Mouse (Mus musculus) layer of hippocampus, adult 11-12 months (tissue): ENCODE data around the gene Abi3.

Experiments
- DNase-seq: peaks from one replicate; pipeline ENCODE4 v3.0.0; 2022; ENCODE audit warnings: low spot score

Abi3 gene

GRCm38 (mm10) chr11:95825625-95826024 lies 16.7 kb downstream of the Abi3 start:
- no peak for DNase-seq

GRCm38 (mm10) chr11:95824877-95825243 lies 17.4 kb downstream of the Abi3 start:
- no peak for DNase-seq

GRCm38 (mm10) chr11:95824071-95824876 lies 18.0 kb downstream of the Abi3 start, which contains the start of gene Phospho1:
Gene Phospho1, plus strand, starts transcription at chr11:95824499.
- peak; percentile 90 for DNase-seq

GRCm38 (mm10) chr11:95822437-95822836 lies 19.8 kb downstream of the Abi3 start:
- DNase-seq, result no peak

- no peak for DNase-seq
Measured at GRCm38 (mm10) chr11:95821511-95821910, 20.8 kb downstream of the Abi3 start.

GRCm38 (mm10) chr11:95819138-95819537 lies 23.1 kb downstream of the Abi3 start:
- DNase-seq, result no peak

GRCm38 (mm10) chr11:95815412-95815811 lies 26.9 kb downstream of the Abi3 start:
- DNase-seq, result no peak

- DNase-seq, result no peak
Measured at GRCm38 (mm10) chr11:95814857-95815256, 27.4 kb downstream of the Abi3 start.

- DNase-seq, result no peak
Measured at GRCm38 (mm10) chr11:95814101-95814500, 28.2 kb downstream of the Abi3 start.

GRCm38 (mm10) chr11:95812224-95812623 lies 30.1 kb downstream of the Abi3 start:
- no peak for DNase-seq

GRCm38 (mm10) chr11:95811741-95812140 lies 30.5 kb downstream of the Abi3 start:
- DNase-seq, result no peak

- DNase-seq, result no peak
Measured at GRCm38 (mm10) chr11:95810828-95811227, 31.4 kb downstream of the Abi3 start.

- DNase-seq, result no peak
Measured at GRCm38 (mm10) chr11:95809603-95810002, 32.7 kb downstream of the Abi3 start.

GRCm38 (mm10) chr11:95808448-95809011 lies 33.7 kb downstream of the Abi3 start:
- DNase-seq, result no peak

- DNase-seq, result no peak
Measured at GRCm38 (mm10) chr11:95807884-95808283, 34.4 kb downstream of the Abi3 start.

- no peak for DNase-seq
Measured at GRCm38 (mm10) chr11:95805527-95805926, 36.7 kb downstream of the Abi3 start.

GRCm38 (mm10) chr11:95805010-95805409 lies 37.3 kb downstream of the Abi3 start:
- no peak for DNase-seq

GRCm38 (mm10) chr11:95795582-95795981 lies 46.7 kb downstream of the Abi3 start:
- no peak for DNase-seq

- no peak for DNase-seq
Measured at GRCm38 (mm10) chr11:95794201-95794600, 48.1 kb downstream of the Abi3 start.

GRCm38 (mm10) chr11:95792950-95793509 lies 49.2 kb downstream of the Abi3 start:
- DNase-seq, result no peak

- DNase-seq, result peak; percentile 78
Measured at GRCm38 (mm10) chr11:95791787-95792186, 50.5 kb downstream of the Abi3 start.

- DNase-seq, result no peak
Measured at GRCm38 (mm10) chr11:95789451-95789891, 52.8 kb downstream of the Abi3 start.

GRCm38 (mm10) chr11:95786511-95786910 lies 55.8 kb downstream of the Abi3 start:
- no peak for DNase-seq
